Mouse (Mus musculus): ENCODE data around the gene Hsdl2. TPM values are rescaled to one million over a fixed set of nuclear protein-coding genes. Genes with fewer than 3 reads are reported as not detected.
"Not testable (repeated sequence)": the region's sequence is repeated elsewhere in the genome, so short reads cannot be mapped to it uniquely, and the experiment has no call there.

Gene Hsdl2
- polyA plus RNA-seq, 1 experiment from 2014 or later, result 70.1 TPM

- H3K9me3 ChIP-seq (replicated peaks), result no peaks in the 10 kb centered on the region
- peaks cover 16% of the 10 kb centered on the region for H3K4me1 ChIP-seq (replicated peaks)
- H3K4me3 ChIP-seq, result peak within 1 kb of the TSS; percentile 74
- H3K27me3 ChIP-seq, result no peaks in the 10 kb centered on the region
- ATAC-seq (replicated peaks; ENCODE audit: insufficient number of reproducible peaks, insufficient read depth, low FRiP score, low read depth), result peak; percentile 93
- peak within 1 kb of the TSS; percentile 94 for H3K27ac ChIP-seq
- H3K4me2 ChIP-seq, result peak within 1 kb of the TSS; percentile 93
- WGBS, result under 1% methylated on average over 59 of the region's 83 CpGs
- H3K36me3 ChIP-seq, result no peaks in the 10 kb centered on the region
- H3K9ac ChIP-seq, result peak within 1 kb of the TSS; percentile 88
Observed at GRCm38 (mm10) chr4:59549175-59549976, 32.0 kb upstream of the Hsdl2 start, which contains the start of gene Ptbp3. Gene Ptbp3 (minus strand): TSS chr4:59549364.

- Histone ChIP-seq H3K27me3 (no peaks in the 10 kb centered on the region), H3K9me3 (replicated peaks) (no peaks in the 10 kb centered on the region), H3K9ac (peak overlapping the region; percentile 88), H3K27ac (peak overlapping the region; percentile 94; the same call in 1 of the 2 replicates), H3K4me1 (replicated peaks) (peaks cover 16% of the 10 kb centered on the region), H3K4me3 (peak overlapping the region; percentile 74), H3K36me3 (no peaks in the 10 kb centered on the region), H3K4me2 (peak overlapping the region; percentile 93)
- ATAC-seq (replicated peaks; ENCODE audit: insufficient number of reproducible peaks, insufficient read depth, low FRiP score, low read depth), result no peak
- 27% methylated on average over 11 of the region's 11 CpGs for WGBS
Observed at GRCm38 (mm10) chr4:59549977-59550560, 31.3 kb upstream of the Hsdl2 start.

DNA sequence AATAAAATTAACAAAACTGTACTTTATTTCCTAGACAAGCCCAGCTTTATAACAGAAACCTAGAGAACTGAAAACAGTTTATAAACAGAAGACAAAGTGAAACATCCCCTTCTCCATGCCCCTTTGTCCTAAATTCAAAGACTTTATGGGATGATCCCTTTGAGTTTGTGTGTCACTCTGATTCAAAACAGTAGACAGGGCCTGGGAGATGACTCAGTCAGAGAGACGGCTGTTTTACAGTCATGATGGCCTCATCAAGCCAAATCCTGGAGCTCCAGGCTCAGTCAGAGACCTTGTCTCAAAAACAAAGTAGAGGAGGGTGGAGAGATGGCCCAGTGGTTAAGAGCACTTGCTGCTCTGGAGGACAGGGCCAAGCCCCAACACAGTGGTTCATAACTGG lies 29.5 kb upstream of the Hsdl2 start:
- WGBS, result 93% methylated on average over 1 of the region's 1 CpGs
- Histone ChIP-seq H3K4me2 (no peak overlapping the region), H3K4me3 (no peak overlapping the region), H3K9ac (no peak overlapping the region), H3K9me3 (replicated peaks) (no peaks in the 10 kb centered on the region), H3K27me3 (no peaks in the 10 kb centered on the region), H3K4me1 (replicated peaks) (peaks cover 10% of the 10 kb centered on the region; the same call in 1 of the 2 replicates), H3K27ac (no peak overlapping the region), H3K36me3 (no peaks in the 10 kb centered on the region)
- no peak for ATAC-seq (replicated peaks; ENCODE audit: insufficient number of reproducible peaks, insufficient read depth, low FRiP score, low read depth)

DNA sequence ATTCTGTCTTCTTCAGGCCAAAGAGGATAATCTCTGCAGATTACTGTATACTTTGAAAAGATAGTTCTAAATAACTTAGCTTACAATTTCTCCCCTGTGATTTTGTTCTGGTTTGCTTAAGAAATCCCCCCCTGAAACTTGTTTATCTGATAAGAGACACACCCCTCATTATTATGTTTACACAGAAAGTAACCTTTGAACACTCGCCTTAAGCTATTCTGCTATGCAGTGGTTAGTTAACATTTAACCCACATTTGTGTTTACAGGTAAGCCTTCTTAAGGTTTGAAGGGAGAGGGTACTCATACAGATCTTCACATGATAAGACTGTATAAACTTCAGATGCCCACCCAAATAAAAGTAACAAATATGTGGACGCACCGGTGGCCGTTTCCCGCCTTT lies 28.5 kb upstream of the Hsdl2 start:
- no peak for ATAC-seq (replicated peaks; ENCODE audit: insufficient number of reproducible peaks, insufficient read depth, low FRiP score, low read depth)
- 88% methylated on average over 5 of the region's 5 CpGs for WGBS
- Histone ChIP-seq H3K4me1 (replicated peaks) (0 out of 2 replicates have a peak, but pooled peaks cover 2% of the 10 kb centered on the region), H3K9ac (no peak overlapping the region), H3K27ac (no peak overlapping the region), H3K27me3 (no peaks in the 10 kb centered on the region), H3K9me3 (replicated peaks) (no peaks in the 10 kb centered on the region), H3K4me2 (no peak overlapping the region), H3K36me3 (no peaks in the 10 kb centered on the region), H3K4me3 (no peak overlapping the region)

DNA sequence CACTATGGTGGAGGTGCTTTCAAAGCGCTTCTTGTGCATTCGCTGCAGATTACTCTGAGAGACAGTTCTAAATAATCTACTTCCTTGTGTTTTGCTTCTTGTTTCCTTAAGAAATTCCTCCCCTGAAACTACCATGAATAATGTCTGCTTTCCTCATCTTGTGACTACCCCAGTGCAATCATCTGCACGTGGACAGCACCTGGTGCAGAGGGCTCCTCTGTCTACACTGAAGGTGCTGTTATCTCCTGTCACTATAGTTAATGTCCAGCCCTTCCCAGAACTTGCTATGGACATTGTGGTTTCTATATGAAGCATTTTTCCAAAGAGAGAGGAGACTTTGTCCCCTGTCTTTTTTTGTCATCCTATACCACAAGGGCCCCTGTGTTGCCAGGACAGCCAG lies 27.8 kb upstream of the Hsdl2 start:
- 61% methylated on average over 3 of the region's 3 CpGs for WGBS

GRCm38 (mm10) chr4:59555177-59555576 lies 26.2 kb upstream of the Hsdl2 start:
- Histone ChIP-seq H3K27ac (no peak overlapping the region), H3K9ac (no peak overlapping the region), H3K4me2 (no peak overlapping the region), H3K4me1 (replicated peaks) (no peaks in the 10 kb centered on the region), H3K4me3 (no peak overlapping the region), H3K27me3 (no peaks in the 10 kb centered on the region), H3K9me3 (replicated peaks) (no peaks in the 10 kb centered on the region), H3K36me3 (no peaks in the 10 kb centered on the region)
- no peak for ATAC-seq (replicated peaks; ENCODE audit: insufficient number of reproducible peaks, insufficient read depth, low FRiP score, low read depth)

More for the DNA sequence above, 27.8 kb upstream of the Hsdl2 start:
- H3K4me1 ChIP-seq (replicated peaks), result 0 out of 2 replicates have a peak, but pooled peaks cover 2% of the 10 kb centered on the region
- H3K27me3 ChIP-seq, result no peaks in the 10 kb centered on the region
- no peak overlapping the region for H3K27ac ChIP-seq
- H3K36me3 ChIP-seq, result no peaks in the 10 kb centered on the region
- no peak overlapping the region for H3K9ac ChIP-seq
- no peak for ATAC-seq (replicated peaks; ENCODE audit: insufficient number of reproducible peaks, insufficient read depth, low FRiP score, low read depth)
- no peaks in the 10 kb centered on the region for H3K9me3 ChIP-seq (replicated peaks)
- no peak overlapping the region for H3K4me3 ChIP-seq
- no peak overlapping the region for H3K4me2 ChIP-seq

- not testable (repeated sequence) for H3K27ac ChIP-seq; H3K9me3 ChIP-seq (replicated peaks); H3K4me2 ChIP-seq; H3K9ac ChIP-seq; ATAC-seq (replicated peaks; ENCODE audit: insufficient number of reproducible peaks, insufficient read depth, low FRiP score, low read depth); H3K4me3 ChIP-seq; H3K36me3 ChIP-seq; H3K27me3 ChIP-seq; H3K4me1 ChIP-seq (replicated peaks)
- 89% methylated on average over 4 of the region's 4 CpGs for WGBS
Observed at GRCm38 (mm10) chr4:59557343-59557742, 24.0 kb upstream of the Hsdl2 start.

DNA sequence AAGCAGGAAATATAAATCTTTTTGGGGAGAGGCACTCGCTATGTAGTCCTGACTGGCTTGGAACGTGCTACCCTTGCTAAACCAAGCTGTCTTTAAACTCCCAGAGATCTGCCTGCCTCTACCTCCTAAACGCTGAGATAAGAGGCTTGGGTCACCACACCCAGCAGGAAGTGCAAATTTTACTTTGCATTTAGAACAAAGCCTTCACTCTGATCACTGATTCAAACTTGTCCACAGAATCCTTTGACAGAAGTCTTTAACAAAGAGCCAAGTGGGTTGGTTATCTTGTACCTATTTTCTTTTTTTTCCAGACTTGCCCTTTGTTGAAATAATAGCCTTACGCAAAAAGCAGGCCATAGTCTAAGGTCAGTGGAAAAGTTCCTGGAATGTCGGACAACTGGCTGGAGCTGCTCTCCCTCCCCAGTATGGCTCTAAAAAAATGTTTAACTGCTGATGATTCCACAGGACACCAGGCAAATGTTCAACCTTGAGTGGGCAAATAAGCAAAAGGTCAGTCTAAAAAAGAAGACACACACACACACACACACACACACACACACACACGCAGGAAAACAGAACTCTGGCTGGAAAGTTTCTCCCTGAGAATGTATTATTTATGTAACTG lies 23.2 kb upstream of the Hsdl2 start:
- 55% methylated on average over 6 of the region's 6 CpGs for WGBS
- no peak for ATAC-seq (replicated peaks; ENCODE audit: insufficient number of reproducible peaks, insufficient read depth, low FRiP score, low read depth)
- H3K9me3 ChIP-seq (replicated peaks), result no peaks in the 10 kb centered on the region

GRCm38 (mm10) chr4:59560141-59560540 lies 21.2 kb upstream of the Hsdl2 start:
- 79% methylated on average over 6 of the region's 6 CpGs for WGBS
- H3K4me2 ChIP-seq, result no peak overlapping the region
- H3K9ac ChIP-seq, result no peak overlapping the region
- no peaks in the 10 kb centered on the region for H3K4me1 ChIP-seq (replicated peaks)
- no peak for ATAC-seq (replicated peaks; ENCODE audit: insufficient number of reproducible peaks, insufficient read depth, low FRiP score, low read depth)
- no peaks in the 10 kb centered on the region for H3K27me3 ChIP-seq
- H3K4me3 ChIP-seq, result no peak overlapping the region
- H3K9me3 ChIP-seq (replicated peaks), result no peaks in the 10 kb centered on the region
- H3K27ac ChIP-seq, result no peak overlapping the region
- no peaks in the 10 kb centered on the region for H3K36me3 ChIP-seq

More for the DNA sequence above, 23.2 kb upstream of the Hsdl2 start:
- H3K27ac ChIP-seq, result no peak overlapping the region
- no peak overlapping the region for H3K9ac ChIP-seq
- no peaks in the 10 kb centered on the region for H3K27me3 ChIP-seq
- H3K4me2 ChIP-seq, result no peak overlapping the region
- H3K36me3 ChIP-seq, result no peaks in the 10 kb centered on the region
- no peak overlapping the region for H3K4me3 ChIP-seq
- no peaks in the 10 kb centered on the region for H3K4me1 ChIP-seq (replicated peaks)

DNA sequence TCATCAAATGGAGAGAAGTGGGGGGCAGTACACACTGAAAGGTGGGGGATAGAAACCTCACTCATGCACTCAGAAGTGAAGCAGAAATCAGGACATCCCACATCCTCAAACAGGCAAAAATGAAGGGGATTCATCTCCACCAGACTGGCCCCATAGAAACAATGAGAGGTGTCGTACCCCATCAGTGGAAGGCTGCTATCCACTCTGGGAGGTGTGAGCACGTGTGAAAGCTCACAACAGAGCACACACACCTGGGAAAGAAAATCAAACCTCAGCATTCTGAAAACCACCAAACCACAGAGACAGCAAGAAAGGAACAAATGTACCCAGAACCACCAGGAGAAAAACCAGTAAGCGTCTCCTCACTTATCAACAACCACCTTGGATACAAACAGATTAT lies 17.2 kb upstream of the Hsdl2 start:
- no peak overlapping the region for H3K27ac ChIP-seq
- WGBS, result 69% methylated on average over 3 of the region's 3 CpGs

GRCm38 (mm10) chr4:59565571-59566188 lies 15.7 kb upstream of the Hsdl2 start:
- Histone ChIP-seq H3K27ac (no peak overlapping the region), H3K9me3 (replicated peaks) (no peaks in the 10 kb centered on the region), H3K4me1 (replicated peaks) (no peaks in the 10 kb centered on the region), H3K4me3 (no peak overlapping the region), H3K4me2 (no peak overlapping the region), H3K27me3 (no peaks in the 10 kb centered on the region), H3K36me3 (no peaks in the 10 kb centered on the region), H3K9ac (no peak overlapping the region)
- 56% methylated on average over 8 of the region's 8 CpGs for WGBS
- ATAC-seq (replicated peaks; ENCODE audit: insufficient number of reproducible peaks, insufficient read depth, low FRiP score, low read depth), result no peak

More for the DNA sequence above, 17.2 kb upstream of the Hsdl2 start:
- H3K9me3 ChIP-seq (replicated peaks), result no peaks in the 10 kb centered on the region
- H3K27me3 ChIP-seq, result no peaks in the 10 kb centered on the region
- H3K36me3 ChIP-seq, result no peaks in the 10 kb centered on the region
- ATAC-seq (replicated peaks; ENCODE audit: insufficient number of reproducible peaks, insufficient read depth, low FRiP score, low read depth), result no peak
- no peak overlapping the region for H3K4me2 ChIP-seq
- H3K4me1 ChIP-seq (replicated peaks), result no peaks in the 10 kb centered on the region
- no peak overlapping the region for H3K4me3 ChIP-seq
- H3K9ac ChIP-seq, result no peak overlapping the region

Measured in heart, embryonic 15.5 days (tissue).